Mouse (Mus musculus) testis, adult 2 months (tissue): Measurements from ENCODE around the gene Tmem135. TPM values are rescaled to one million over a fixed set of nuclear protein-coding genes. Genes with fewer than 3 reads are reported as not detected.

Experiments
- H3K27ac ChIP-seq: fragments of 200-500 bp; 2 replicates; pipeline ENCODE4 v1.5.1; 2012; ENCODE audit warnings: low read depth, low read length; ENCODE audit not compliant: control insufficient read depth, insufficient read depth
- H3K27me3 ChIP-seq: fragments of 200-500 bp; 2 replicates; pipeline ENCODE4 v1.6.1; 2012; ENCODE audit warnings: mild to moderate bottlenecking, low read length, moderate library complexity; ENCODE audit not compliant: control insufficient read depth, insufficient read depth
- H3K36me3 ChIP-seq: fragments of 200-500 bp; 2 replicates; pipeline ENCODE4 v1.6.1; 2012; ENCODE audit warnings: mild to moderate bottlenecking, low read length; ENCODE audit not compliant: control insufficient read depth, insufficient read depth
- H3K4me1 ChIP-seq: fragments of 200-500 bp; 2 replicates; pipeline ENCODE4 v1.6.1; 2012; ENCODE audit warnings: low read length; ENCODE audit not compliant: control insufficient read depth, insufficient read depth
- H3K4me3 ChIP-seq: fragments of 200-500 bp; 2 replicates; pipeline ENCODE4 v1.5.1; 2012; ENCODE audit warnings: low read depth, mild to moderate bottlenecking, low read length, moderate library complexity, mixed read lengths; ENCODE audit not compliant: control insufficient read depth
- CTCF ChIP-seq: fragments of 200-500 bp; IDR thresholded peaks from 2 replicates; pipeline ENCODE4 v1.5.1; 2012; ENCODE audit warnings: low read depth, mild to moderate bottlenecking, inconsistent platforms, low read length, moderate library complexity; ENCODE audit not compliant: control insufficient read depth, insufficient read depth, insufficient replicate concordance
- POLR2A ChIP-seq: fragments of 200-500 bp; IDR thresholded peaks from 2 replicates; pipeline ENCODE4 v1.6.1; 2012; ENCODE audit warnings: low read depth, mild to moderate bottlenecking, inconsistent platforms, low read length, moderate library complexity; ENCODE audit not compliant: control insufficient read depth
- polyA plus RNA-seq: library from polyadenylated mRNA; depleted of rRNA; stranded (reverse); fragments of >200 nt; gene quantifications from 2 replicates; pipeline ENCODE4 v1.2.3, GENCODE M21; 2012

The Tmem135 gene
- polyA plus RNA-seq, 1 experiment: 4.6 TPM

DNA sequence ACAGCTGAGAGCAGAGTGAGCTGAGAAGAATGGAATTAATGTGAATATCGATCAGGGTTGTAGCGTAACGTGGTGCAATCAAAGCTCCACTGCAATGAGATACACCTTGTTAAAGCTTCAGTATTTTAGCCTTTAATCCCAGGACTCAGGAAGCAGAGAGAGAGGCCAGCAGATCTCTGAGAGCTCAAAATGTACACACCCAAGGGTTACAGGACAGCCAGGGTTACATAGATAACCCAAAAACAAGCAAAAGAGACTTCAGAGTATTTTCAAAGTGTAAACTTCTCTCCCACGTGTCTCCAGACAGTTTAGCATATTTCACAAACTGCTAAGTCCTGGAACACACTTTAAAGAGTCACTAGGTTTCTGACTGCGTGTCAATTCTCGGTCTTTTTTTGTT is 248.8 kb downstream of the Tmem135 start:
- Histone ChIP-seq H3K27me3 (no peaks in the 10 kb centered on the region), H3K4me1 (no peaks in the 10 kb centered on the region), H3K27ac (no peak overlapping the region), H3K36me3 (no peaks in the 10 kb centered on the region), H3K4me3 (no peak overlapping the region)
- no peak for TF ChIP-seq CTCF
- no peak for TF ChIP-seq POLR2A

DNA sequence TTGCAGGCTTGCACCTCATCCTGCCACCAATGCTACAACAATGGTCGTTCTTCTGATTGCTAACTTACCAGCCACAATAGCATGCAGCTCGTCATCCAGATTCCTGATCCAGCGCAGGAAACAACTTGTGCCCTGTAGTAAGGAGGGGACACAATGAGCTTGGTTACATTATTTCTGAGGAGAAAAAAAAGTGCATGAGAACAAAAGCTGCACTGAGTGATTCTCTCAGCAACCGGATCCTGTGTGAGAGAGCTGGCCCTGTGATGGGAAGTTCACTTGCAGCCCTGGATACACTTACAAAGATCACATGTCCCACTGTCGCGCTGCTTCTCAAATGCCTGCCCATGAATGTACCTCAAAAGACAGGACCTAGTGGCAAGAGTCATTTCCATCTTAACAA is 252.7 kb downstream of the Tmem135 start:
- TF ChIP-seq POLR2A: no peak
- no peak for TF ChIP-seq CTCF
- H3K27me3 ChIP-seq: no peaks in the 10 kb centered on the region
- H3K4me1 ChIP-seq: no peaks in the 10 kb centered on the region
- no peaks in the 10 kb centered on the region for H3K36me3 ChIP-seq
- no peak overlapping the region for H3K4me3 ChIP-seq
- no peak overlapping the region for H3K27ac ChIP-seq

DNA sequence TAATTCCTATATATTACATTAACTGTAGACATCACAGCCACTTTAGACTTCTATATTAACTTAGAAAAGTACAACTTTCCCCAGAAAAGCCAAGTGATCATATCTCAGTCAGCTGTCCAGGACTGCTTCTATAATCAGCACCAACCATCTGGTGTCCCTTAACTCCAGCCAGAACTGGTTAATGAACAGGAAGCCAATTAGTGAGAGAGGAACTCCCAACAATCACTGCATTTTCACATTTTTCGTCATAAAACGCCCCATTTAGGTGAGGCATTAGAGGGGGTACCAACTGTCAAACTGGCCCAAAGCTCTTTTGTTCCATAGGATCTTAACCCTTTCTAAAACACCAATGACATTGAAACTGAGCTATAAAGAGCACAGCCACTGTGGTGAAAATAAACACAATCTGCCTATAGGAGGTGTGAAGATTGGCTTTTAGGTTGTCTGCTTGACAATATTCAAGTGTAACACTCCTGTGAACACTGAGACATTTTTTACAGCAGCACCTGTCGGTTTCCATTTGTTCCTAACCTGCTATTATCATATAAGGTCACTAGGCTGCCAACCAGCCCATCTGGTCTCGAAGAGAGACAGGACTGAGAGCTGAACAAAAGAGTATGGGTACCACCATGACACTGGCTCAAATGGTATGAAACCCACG is 263.3 kb downstream of the Tmem135 start:
- Histone ChIP-seq H3K27ac (no peak overlapping the region), H3K4me3 (no peak overlapping the region), H3K27me3 (no peaks in the 10 kb centered on the region), H3K4me1 (no peaks in the 10 kb centered on the region), H3K36me3 (no peaks in the 10 kb centered on the region)
- TF ChIP-seq CTCF (no peak), POLR2A (no peak)

- Histone ChIP-seq H3K36me3 (no peaks in the 10 kb centered on the region), H3K4me1 (no peaks in the 10 kb centered on the region), H3K27ac (no peak overlapping the region), H3K4me3 (no peak overlapping the region), H3K27me3 (no peaks in the 10 kb centered on the region)
- TF ChIP-seq CTCF: no peak
- no peak for TF ChIP-seq POLR2A
These were observed 269.0 kb downstream of the Tmem135 start for GRCm38 (mm10) chr7:89134884-89135511.

GRCm38 (mm10) chr7:89126063-89126882 is 277.7 kb downstream of the Tmem135 start:
- Histone ChIP-seq H3K4me1 (no peaks in the 10 kb centered on the region), H3K36me3 (no peaks in the 10 kb centered on the region), H3K27me3 (no peaks in the 10 kb centered on the region), H3K4me3 (no peak overlapping the region), H3K27ac (no peak overlapping the region)
- TF ChIP-seq POLR2A (no peak), CTCF (peak; percentile 57; the same call in 1 of the 2 replicates)

- Histone ChIP-seq H3K4me3 (no peak overlapping the region), H3K27me3 (no peaks in the 10 kb centered on the region), H3K36me3 (no peaks in the 10 kb centered on the region), H3K4me1 (no peaks in the 10 kb centered on the region), H3K27ac (no peak overlapping the region)
- TF ChIP-seq POLR2A: no peak
- TF ChIP-seq CTCF: no peak
These were observed 287.8 kb downstream of the Tmem135 start for GRCm38 (mm10) chr7:89116261-89116664.

GRCm38 (mm10) chr7:89115633-89116032 is 288.4 kb downstream of the Tmem135 start:
- no peaks in the 10 kb centered on the region for H3K27me3 ChIP-seq
- no peaks in the 10 kb centered on the region for H3K36me3 ChIP-seq
- no peaks in the 10 kb centered on the region for H3K4me1 ChIP-seq
- no peak overlapping the region for H3K4me3 ChIP-seq
- TF ChIP-seq POLR2A: no peak
- no peak for TF ChIP-seq CTCF
- no peak overlapping the region for H3K27ac ChIP-seq
